ENCODE assay signal across 30 mouse cellular contexts in the genomic region with DNA sequence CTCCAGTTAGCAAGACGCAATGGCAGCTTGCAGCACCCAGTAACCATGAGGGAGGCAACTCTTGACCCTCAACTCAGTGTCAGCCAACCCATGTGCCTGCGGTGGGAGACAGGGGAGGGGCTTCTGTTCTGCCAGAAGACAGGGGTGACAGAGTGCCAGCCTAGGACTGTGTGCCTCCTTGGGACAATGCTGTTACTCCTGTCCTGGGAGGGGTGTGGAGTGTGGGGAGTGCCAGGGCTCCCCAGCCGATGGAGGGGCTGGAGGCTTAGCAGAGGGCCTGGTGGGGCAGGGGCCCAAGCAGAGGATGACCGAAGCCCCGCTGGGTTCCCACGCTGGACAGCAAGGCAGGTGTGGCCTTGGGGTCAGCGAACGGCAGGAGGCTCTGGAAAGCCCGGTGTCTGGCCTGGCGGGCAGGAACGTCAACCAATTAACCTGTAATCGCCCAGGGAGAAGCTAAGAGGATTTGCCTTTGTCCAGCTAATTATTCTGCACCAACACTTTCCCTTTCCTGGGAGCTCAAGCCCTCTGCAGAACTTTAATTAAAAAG. TPM values are rescaled to one million over a fixed set of nuclear protein-coding genes. Genes with fewer than 3 reads are reported as not detected.
A peak's percentile ranks its signal among the peaks of the same experiment; 100 is the strongest.
DNase-seq lines count a peak whose midpoint lies in the region; ATAC-seq and TF ChIP-seq lines count a peak whose summit lies in the region.
"Had no signal": no experiment of that assay in that cellular context is flagged by ENCODE, and none has a peak within 500 bp of the region (broad histone marks: within the 10 kb centered on the region; RNA-seq: fewer than 3 reads in every experiment).

No protein-coding gene starts in this region.

- H3K27me3 ChIP-seq in forebrain, embryonic 11.5 days (ENCODE audit: control insufficient read depth, insufficient read depth, low read length), result no peaks in the 10 kb centered on the region
- no peaks in the 10 kb centered on the region for H3K27me3 ChIP-seq in forebrain, postnatal 0 days (ENCODE audit: insufficient read depth, low read length)
- H3K27me3 ChIP-seq in kidney, embryonic 16.5 days (ENCODE audit: insufficient read depth, low read length), result no peaks in the 10 kb centered on the region
- H3K27me3 ChIP-seq in midbrain, embryonic 13.5 days, result peaks cover 21% of the 10 kb centered on the region
- no peaks in the 10 kb centered on the region for H3K27me3 ChIP-seq in midbrain, embryonic 14.5 days (ENCODE audit: control insufficient read depth, insufficient read depth, low read length)
- no peaks in the 10 kb centered on the region for H3K27me3 ChIP-seq in intestine, embryonic 16.5 days (replicated peaks; ENCODE audit: control insufficient read depth, insufficient read depth, low read length)
- H3K27me3 ChIP-seq: forebrain, embryonic 15.5 days; hindbrain, embryonic 15.5 days had no signal

- H3K4me2 ChIP-seq in forebrain, embryonic 11.5 days (ENCODE audit: low read depth, low read length, severe bottlenecking), result 0 out of 2 replicates have a peak overlapping the region, but pooled peaks have one; percentile 8
- no peak overlapping the region for H3K4me2 ChIP-seq in forebrain, postnatal 0 days (ENCODE audit: low read depth)
- H3K4me2 ChIP-seq in kidney, embryonic 16.5 days (replicated peaks; ENCODE audit: low read depth, low read length), result no peak overlapping the region
- H3K4me2 ChIP-seq in midbrain, embryonic 13.5 days (replicated peaks), result no peak overlapping the region
- no peak overlapping the region for H3K4me2 ChIP-seq in midbrain, embryonic 14.5 days (ENCODE audit: low read length)
- H3K4me2 ChIP-seq in intestine, embryonic 16.5 days (ENCODE audit: low read depth, low read length), result no peak overlapping the region
- H3K4me2 ChIP-seq: forebrain, embryonic 15.5 days; heart, embryonic 12.5 days; hindbrain, embryonic 15.5 days had no signal

- TF ChIP-seq CTCF in forebrain, postnatal 0 days (IDR thresholded peaks at IDR 0.05; ENCODE audit: low read depth), result no peak

- WGBS in forebrain, embryonic 11.5 days, result 3% methylated on average over 12 of the region's 12 CpGs
- WGBS in forebrain, postnatal 0 days, result 21% methylated on average over 12 of the region's 12 CpGs
- WGBS in kidney, embryonic 16.5 days, result 21% methylated on average over 12 of the region's 12 CpGs
- WGBS in midbrain, embryonic 13.5 days, result 10% methylated on average over 12 of the region's 12 CpGs
- 12% methylated on average over 12 of the region's 12 CpGs for WGBS in midbrain, embryonic 14.5 days
- WGBS in intestine, embryonic 16.5 days, result 46% methylated on average over 12 of the region's 12 CpGs

- no peaks in the 10 kb centered on the region for H3K36me3 ChIP-seq in forebrain, embryonic 11.5 days (ENCODE audit: control insufficient read depth, insufficient read depth, low read length)
- H3K36me3 ChIP-seq in forebrain, postnatal 0 days (ENCODE audit: insufficient read depth), result no peaks in the 10 kb centered on the region
- H3K36me3 ChIP-seq in kidney, embryonic 16.5 days (ENCODE audit: insufficient read depth, low read length), result no peaks in the 10 kb centered on the region
- no peaks in the 10 kb centered on the region for H3K36me3 ChIP-seq in midbrain, embryonic 13.5 days
- no peaks in the 10 kb centered on the region for H3K36me3 ChIP-seq in midbrain, embryonic 14.5 days (ENCODE audit: control insufficient read depth, insufficient read depth, low read length)
- H3K36me3 ChIP-seq in intestine, embryonic 16.5 days (ENCODE audit: control insufficient read depth, insufficient read depth, low read length), result no peaks in the 10 kb centered on the region
- H3K36me3 ChIP-seq: embryonic facial prominence, embryonic 12.5 days; forebrain, embryonic 15.5 days; heart, embryonic 12.5 days; hindbrain, embryonic 15.5 days had no signal

- H3K4me3 ChIP-seq in forebrain, embryonic 11.5 days (ENCODE audit: low read depth, low read length), result no peak overlapping the region
- H3K4me3 ChIP-seq in forebrain, postnatal 0 days (ENCODE audit: low read depth, low read length), result no peak overlapping the region
- no peak overlapping the region for H3K4me3 ChIP-seq in kidney, embryonic 16.5 days (ENCODE audit: low read length)
- no peak overlapping the region for H3K4me3 ChIP-seq in midbrain, embryonic 13.5 days (replicated peaks)
- no peak overlapping the region for H3K4me3 ChIP-seq in midbrain, embryonic 14.5 days (replicated peaks; ENCODE audit: low read depth, low read length)
- H3K4me3 ChIP-seq in intestine, embryonic 16.5 days (ENCODE audit: low read length), result no peak overlapping the region
- H3K4me3 ChIP-seq: embryonic facial prominence, embryonic 12.5 days; forebrain, embryonic 15.5 days; heart, embryonic 12.5 days; hindbrain, embryonic 15.5 days; left cerebral cortex, adult 2 months had no signal

- peaks cover 21% of the 10 kb centered on the region for H3K4me1 ChIP-seq in forebrain, embryonic 11.5 days (replicated peaks; ENCODE audit: control insufficient read depth, insufficient read depth, low read length)
- H3K4me1 ChIP-seq in forebrain, postnatal 0 days (ENCODE audit: insufficient read depth), result no peaks in the 10 kb centered on the region
- H3K4me1 ChIP-seq in kidney, embryonic 16.5 days (ENCODE audit: insufficient read depth, low read length), result peaks cover 18% of the 10 kb centered on the region
- peaks cover 25% of the 10 kb centered on the region for H3K4me1 ChIP-seq in midbrain, embryonic 13.5 days (replicated peaks)
- H3K4me1 ChIP-seq in midbrain, embryonic 14.5 days (ENCODE audit: control insufficient read depth, insufficient read depth, low read length), result peaks cover 17% of the 10 kb centered on the region
- peaks cover 10% of the 10 kb centered on the region for H3K4me1 ChIP-seq in intestine, embryonic 16.5 days (ENCODE audit: control insufficient read depth, insufficient read depth, low read length)

- DNase-seq in forebrain, embryonic 11.5 days (ENCODE audit: low spot score), result peak; percentile 69
- no peak for DNase-seq in forebrain, postnatal 0 days
- DNase-seq in kidney, adult 9 months, result no peak
- DNase-seq in midbrain, embryonic 14.5 days, result no peak
- peak; percentile 73 for DNase-seq in retina, postnatal 1 day
- DNase-seq: adrenal gland, postnatal 25 days; cerebellum, adult 9-10 months; gastrocnemius, postnatal 25 days; heart, adult 18-20 months; liver; thymus, postnatal 36 days had no signal

- H3K9ac ChIP-seq in forebrain, embryonic 11.5 days (ENCODE audit: low read length), result no peak overlapping the region
- no peak overlapping the region for H3K9ac ChIP-seq in forebrain, postnatal 0 days
- no peak overlapping the region for H3K9ac ChIP-seq in kidney, embryonic 16.5 days (replicated peaks; ENCODE audit: low read length)
- H3K9ac ChIP-seq in midbrain, embryonic 13.5 days (replicated peaks), result no peak overlapping the region
- H3K9ac ChIP-seq in midbrain, embryonic 14.5 days (replicated peaks; ENCODE audit: low read length), result no peak overlapping the region
- no peak overlapping the region for H3K9ac ChIP-seq in intestine, embryonic 16.5 days (ENCODE audit: low read depth, low read length)
- H3K9ac ChIP-seq: embryonic facial prominence, embryonic 12.5 days; forebrain, embryonic 15.5 days; hindbrain, embryonic 15.5 days had no signal

- no peaks in the 10 kb centered on the region for H3K9me3 ChIP-seq in forebrain, embryonic 11.5 days (ENCODE audit: control insufficient read depth, low read length)
- no peaks in the 10 kb centered on the region for H3K9me3 ChIP-seq in forebrain, postnatal 0 days (ENCODE audit: low read length)
- no peaks in the 10 kb centered on the region for H3K9me3 ChIP-seq in kidney, embryonic 16.5 days (ENCODE audit: low read length)
- no peaks in the 10 kb centered on the region for H3K9me3 ChIP-seq in midbrain, embryonic 13.5 days
- H3K9me3 ChIP-seq in midbrain, embryonic 14.5 days (ENCODE audit: control insufficient read depth, low read length), result no peaks in the 10 kb centered on the region
- no peaks in the 10 kb centered on the region for H3K9me3 ChIP-seq in intestine, embryonic 16.5 days (ENCODE audit: control insufficient read depth, low read length)
- H3K9me3 ChIP-seq: embryonic facial prominence, embryonic 12.5 days; forebrain, embryonic 15.5 days; heart, embryonic 12.5 days; hindbrain, embryonic 15.5 days had no signal

- peak overlapping the region; percentile 37; the same call in 1 of the 2 replicates for H3K27ac ChIP-seq in forebrain, embryonic 11.5 days (ENCODE audit: low read depth, low read length)
- H3K27ac ChIP-seq in forebrain, postnatal 0 days (ENCODE audit: low read depth, low read length), result no peak overlapping the region
- no peak overlapping the region for H3K27ac ChIP-seq in kidney, embryonic 16.5 days (ENCODE audit: low read length)
- no peak overlapping the region for H3K27ac ChIP-seq in midbrain, embryonic 13.5 days
- H3K27ac ChIP-seq in midbrain, embryonic 14.5 days (replicated peaks; ENCODE audit: low read depth, low read length), result no peak overlapping the region
- no peak overlapping the region for H3K27ac ChIP-seq in intestine, embryonic 16.5 days (ENCODE audit: low read length)
- H3K27ac ChIP-seq: embryonic facial prominence, embryonic 12.5 days; forebrain, embryonic 15.5 days; hindbrain, embryonic 15.5 days; left cerebral cortex, adult 2 months; macrophage had no signal

- peak; percentile 67 for ATAC-seq in forebrain, embryonic 11.5 days (replicated peaks; ENCODE audit: low FRiP score)
- no peak for ATAC-seq in forebrain, postnatal 0 days
- ATAC-seq in kidney, embryonic 16.5 days (ENCODE audit: low FRiP score, low TSS enrichment), result peak; percentile 35; the same call in 1 of the 2 replicates
- peak; percentile 67 for ATAC-seq in midbrain, embryonic 13.5 days
- no peak for ATAC-seq in midbrain, embryonic 14.5 days (ENCODE audit: low FRiP score, low TSS enrichment)
- ATAC-seq in intestine, embryonic 16.5 days, result no peak
- ATAC-seq: CD4-positive, CD25-positive, alpha-beta regulatory T cell, adult 4 months had no signal

RNA-seq across cellular contexts. Expression of a gene that starts 21.4 kb away (rescaled TPM):
- not detected in 2 replicates for polyA plus RNA-seq in forebrain, embryonic 11.5 days (2014; fragmentation: Nextera tagmentation; extraction: Ambion mirVana)
- 0.15 TPM in 1 of 2 replicates, not detected in the other for total RNA-seq in forebrain, postnatal 0 days (2014; rRNA removed)
- not detected in 2 replicates for polyA plus RNA-seq in forebrain, postnatal 0 days (2015; fragmentation: Nextera tagmentation; extraction: Ambion mirVana)
- polyA plus RNA-seq in kidney, embryonic 16.5 days (2015; fragmentation: Nextera tagmentation; extraction: Ambion mirVana), result not detected in 2 replicates
- polyA plus RNA-seq in midbrain, embryonic 13.5 days (2015; fragmentation: Nextera tagmentation; extraction: Ambion mirVana), result not detected in 2 replicates
- not detected in 2 replicates for polyA plus RNA-seq in midbrain, embryonic 14.5 days (2014; fragmentation: Nextera tagmentation; extraction: Ambion mirVana)
- polyA plus RNA-seq in intestine, embryonic 16.5 days (2015; fragmentation: Nextera tagmentation; extraction: Ambion mirVana), result not detected in 2 replicates
- total RNA-seq: adrenal gland, postnatal 25 days; common myeloid progenitor, adult 5-6 weeks; gastrocnemius, postnatal 25 days; heart, adult 18-20 months; heart, postnatal 10 days; layer of hippocampus, postnatal 10 days; left cerebral cortex, adult 2 months; left cerebral cortex, postnatal 36 days; neutrophil, adult 5-6 weeks had no signal
- polyA plus RNA-seq: CD4-positive, CD25-positive, alpha-beta regulatory T cell, adult 4 months; embryonic facial prominence, embryonic 12.5 days; heart, embryonic 12.5 days; hindbrain, embryonic 15.5 days; intestine, postnatal 0 days; liver, embryonic 16.5 days; lung, postnatal 0 days; macrophage; spleen, adult 2 months had no signal

RNA-seq across cellular contexts. Expression of a gene that starts 57.8 kb away (rescaled TPM):
- 146 and 153 TPM in 2 replicates for polyA plus RNA-seq in forebrain, embryonic 11.5 days (2014; fragmentation: Nextera tagmentation; extraction: Ambion mirVana)
- total RNA-seq in forebrain, postnatal 0 days (2014; rRNA removed), result 59.3 and 67.3 TPM in 2 replicates
- polyA plus RNA-seq in forebrain, postnatal 0 days (2015; fragmentation: Nextera tagmentation; extraction: Ambion mirVana), result 54.0 and 68.4 TPM in 2 replicates
- 21.2 and 22.5 TPM in 2 replicates for polyA plus RNA-seq in kidney, embryonic 16.5 days (2015; fragmentation: Nextera tagmentation; extraction: Ambion mirVana)
- polyA plus RNA-seq in midbrain, embryonic 13.5 days (2015; fragmentation: Nextera tagmentation; extraction: Ambion mirVana), result 55.9 and 63.4 TPM in 2 replicates
- polyA plus RNA-seq in midbrain, embryonic 14.5 days (2014; fragmentation: Nextera tagmentation; extraction: Ambion mirVana), result 38.0 and 43.1 TPM in 2 replicates
- 0.66 and 0.71 TPM in 2 replicates for polyA plus RNA-seq in intestine, embryonic 16.5 days (2015; fragmentation: Nextera tagmentation; extraction: Ambion mirVana)
- total RNA-seq: common myeloid progenitor, adult 5-6 weeks; gastrocnemius, postnatal 25 days; neutrophil, adult 5-6 weeks had no signal
- polyA plus RNA-seq: CD4-positive, CD25-positive, alpha-beta regulatory T cell, adult 4 months; macrophage had no signal

Comparison
In these comparisons a context has a peak if more than half of its experiments do, and no peak if none do; other contexts are left out.
1. ATAC-seq: peak in forebrain, embryonic 11.5 days (single experiment), kidney, embryonic 16.5 days (single experiment) and midbrain, embryonic 13.5 days (single experiment); none in forebrain, postnatal 0 days (single experiment), midbrain, embryonic 14.5 days (single experiment) and intestine, embryonic 16.5 days (single experiment).
2. DNase-seq: peak in forebrain, embryonic 11.5 days (single experiment) and retina, postnatal 1 day (single experiment); none in forebrain, postnatal 0 days (single experiment), kidney, adult 9 months (single experiment) and midbrain, embryonic 14.5 days (single experiment).
3. RNA of a gene that starts 57.8 kb away (polyA plus RNA-seq): 146 to 153 TPM in forebrain, embryonic 11.5 days, 55.9 to 63.4 TPM in midbrain, embryonic 13.5 days, 54.0 to 68.4 TPM in forebrain, postnatal 0 days, 38.0 to 43.1 TPM in midbrain, embryonic 14.5 days and 21.2 to 22.5 TPM in kidney, embryonic 16.5 days; 0.66 to 0.71 TPM in intestine, embryonic 16.5 days; every median in the first group is over 10 times any median in the second.